Mouse (Mus musculus): ENCODE measurements around the gene Mrpl4. TPM values are rescaled to one million over a fixed set of nuclear protein-coding genes. Genes with fewer than 3 reads are reported as not detected.
A peak's percentile ranks its signal among the peaks of the same experiment; 100 is the strongest.
"Not testable (repeated sequence)": the region's sequence is repeated elsewhere in the genome, so short reads cannot be mapped to it uniquely, and the experiment has no call there.

The Mrpl4 gene
- polyA plus RNA-seq, 1 experiment from 2014 or later = 122 TPM

DNA sequence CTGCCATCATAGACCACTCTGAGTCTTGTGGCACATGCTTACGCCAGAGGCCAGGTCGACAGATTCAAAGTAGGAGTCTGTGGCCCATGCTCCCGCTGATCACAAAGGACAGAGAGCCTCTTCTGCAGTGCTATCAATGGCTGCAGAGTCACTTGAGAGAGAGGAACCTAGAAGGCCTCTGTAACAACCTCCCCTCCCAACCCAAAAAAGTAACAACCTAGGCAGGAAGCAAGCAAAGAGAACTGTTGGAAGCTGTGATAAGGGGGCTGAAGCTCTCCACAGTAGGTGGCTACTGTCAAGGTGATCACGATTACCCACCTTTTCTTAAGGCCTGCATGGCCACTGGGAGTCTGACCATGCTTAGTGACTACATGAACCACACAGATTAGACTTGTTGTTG, 41.0 kb downstream of the Mrpl4 start:
- 81% methylated on average over 4 of the region's 4 CpGs for WGBS
- Histone ChIP-seq H3K4me3 (replicated peaks) (no peak overlapping the region), H3K4me2 (replicated peaks) (no peak overlapping the region), H3K9me3 (replicated peaks) (no peaks in the 10 kb centered on the region), H3K9ac (no peak overlapping the region), H3K27ac (replicated peaks) (no peak overlapping the region), H3K36me3 (no peaks in the 10 kb centered on the region), H3K4me1 (no peaks in the 10 kb centered on the region), H3K27me3 (peaks cover 21% of the 10 kb centered on the region)
- no peak for ATAC-seq (ENCODE audit: insufficient number of reproducible peaks, low FRiP score, low TSS enrichment, low read depth)

DNA sequence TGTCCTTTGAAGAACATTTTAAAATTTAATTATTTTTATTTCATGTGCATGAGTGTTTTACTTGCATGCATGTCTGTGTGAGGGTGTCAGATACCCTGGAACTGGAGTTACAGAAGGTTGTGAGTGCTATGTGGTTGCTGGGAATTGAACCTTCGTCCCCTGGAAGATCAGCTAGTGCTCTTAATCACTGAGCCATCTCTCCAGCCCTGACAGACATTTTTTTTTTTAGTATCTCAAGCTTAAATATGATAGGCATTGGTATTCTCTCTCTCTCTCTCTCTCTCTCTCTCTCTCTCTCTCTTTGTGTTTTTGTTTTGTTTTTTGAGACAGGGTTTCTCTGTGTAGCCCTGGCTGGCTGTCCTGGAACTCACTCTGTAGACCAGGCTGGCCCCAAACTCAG, 42.2 kb downstream of the Mrpl4 start:
- 61% methylated on average over 1 of the region's 1 CpGs for WGBS
- not testable (repeated sequence) for H3K9me3 ChIP-seq (replicated peaks); H3K27ac ChIP-seq (replicated peaks); H3K36me3 ChIP-seq; H3K4me3 ChIP-seq (replicated peaks); H3K9ac ChIP-seq; H3K4me2 ChIP-seq (replicated peaks); ATAC-seq (ENCODE audit: insufficient number of reproducible peaks, low FRiP score, low TSS enrichment, low read depth); H3K4me1 ChIP-seq; H3K27me3 ChIP-seq

DNA sequence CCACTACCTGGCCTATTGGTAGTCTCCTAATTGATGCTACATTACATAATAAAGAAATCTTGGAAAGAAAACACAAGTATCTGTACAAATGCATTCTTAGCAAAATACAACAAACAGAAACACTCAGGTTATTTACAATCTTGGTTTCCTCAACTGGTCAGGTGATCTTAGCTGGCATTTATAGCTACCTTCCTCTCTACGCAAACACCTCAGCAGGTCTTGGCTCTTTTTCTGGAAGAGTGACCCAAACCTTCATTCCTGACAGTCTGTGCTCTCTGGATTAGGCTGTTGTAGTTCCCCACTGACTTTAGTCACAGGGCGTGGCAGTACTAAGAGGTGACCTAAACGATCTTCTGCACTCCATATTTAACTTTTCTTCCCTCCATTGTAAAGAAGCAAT, 42.7 kb downstream of the Mrpl4 start:
- H3K27ac ChIP-seq (replicated peaks) = no peak overlapping the region
- H3K9ac ChIP-seq = no peak overlapping the region
- H3K4me1 ChIP-seq = no peaks in the 10 kb centered on the region
- peaks cover 5% of the 10 kb centered on the region; the same call in 1 of the 2 replicates for H3K27me3 ChIP-seq
- ATAC-seq (ENCODE audit: insufficient number of reproducible peaks, low FRiP score, low TSS enrichment, low read depth) = no peak
- no peaks in the 10 kb centered on the region for H3K36me3 ChIP-seq
- H3K4me2 ChIP-seq (replicated peaks) = no peak overlapping the region
- no peak overlapping the region for H3K4me3 ChIP-seq (replicated peaks)
- 78% methylated on average over 3 of the region's 3 CpGs for WGBS
- no peaks in the 10 kb centered on the region for H3K9me3 ChIP-seq (replicated peaks)

DNA sequence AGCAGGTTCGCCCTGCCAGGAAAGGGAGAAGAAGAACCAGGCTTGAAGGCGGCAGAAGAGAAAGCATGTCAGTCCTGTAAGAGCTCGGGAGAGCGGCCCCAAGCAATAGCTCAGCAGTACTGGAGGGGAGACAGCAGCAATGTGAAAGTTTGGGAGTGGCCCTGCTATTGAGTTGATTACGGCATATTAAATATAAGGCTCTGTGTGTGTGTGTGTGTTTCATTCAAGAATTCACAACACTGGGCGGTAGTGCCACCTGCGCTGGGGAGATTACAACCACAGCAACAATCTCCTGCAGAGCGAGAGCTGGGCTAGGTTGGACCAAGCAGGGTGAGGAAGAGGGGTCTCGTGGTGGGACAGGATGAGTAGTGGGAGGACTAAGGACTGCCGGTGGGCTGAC, 49.0 kb downstream of the Mrpl4 start:
- Histone ChIP-seq H3K27me3 (no peaks in the 10 kb centered on the region), H3K4me1 (no peaks in the 10 kb centered on the region), H3K9ac (no peak overlapping the region), H3K4me2 (replicated peaks) (no peak overlapping the region), H3K36me3 (no peaks in the 10 kb centered on the region), H3K4me3 (replicated peaks) (no peak overlapping the region), H3K9me3 (replicated peaks) (no peaks in the 10 kb centered on the region), H3K27ac (replicated peaks) (no peak overlapping the region)
- 63% methylated on average over 10 of the region's 10 CpGs for WGBS
- ATAC-seq (ENCODE audit: insufficient number of reproducible peaks, low FRiP score, low TSS enrichment, low read depth) = no peak

MicroRNA genes within 50 kb of the gene (microRNA counts, 519-probe panel; counts per million panel counts)
- 2,758 counts per million, percentile 65 among the panel's probes with 10 or more counts for microRNA mmu-miR-1900

Small RNAs within 50 kb of the gene (microRNA-seq; reads per million reads assigned to microRNA genes)
- gene Mir1900 (ENCODE audit: borderline number of aligned reads) = not detected

Other genes with a start within 250 kb of the Mrpl4 start
- 5.9 and 6.8 TPM in 2 replicates for gene Col5a3, start 187.7 kb upstream of the Mrpl4 start, polyA plus RNA-seq (2015; fragmentation: Nextera tagmentation; extraction: Ambion mirVana)
- not detected in 2 replicates for gene Rdh8, start 184.2 kb upstream of the Mrpl4 start, polyA plus RNA-seq (2015; fragmentation: Nextera tagmentation; extraction: Ambion mirVana)
- gene A230050P20Rik, start 134.1 kb upstream of the Mrpl4 start, polyA plus RNA-seq (2015; fragmentation: Nextera tagmentation; extraction: Ambion mirVana) = 16.5 and 18.4 TPM in 2 replicates
- gene Angptl6, start 123.0 kb upstream of the Mrpl4 start, polyA plus RNA-seq (2015; fragmentation: Nextera tagmentation; extraction: Ambion mirVana) = 5.0 and 5.4 TPM in 2 replicates
- 83.2 and 89.9 TPM in 2 replicates for gene Ppan, start 114.6 kb upstream of the Mrpl4 start, polyA plus RNA-seq (2015; fragmentation: Nextera tagmentation; extraction: Ambion mirVana)
- 305 and 312 TPM in 2 replicates for gene Eif3g, start 104.1 kb upstream of the Mrpl4 start, polyA plus RNA-seq (2015; fragmentation: Nextera tagmentation; extraction: Ambion mirVana)
- 77.2 and 78.4 TPM in 2 replicates for gene Dnmt1, start 42.9 kb upstream of the Mrpl4 start, polyA plus RNA-seq (2015; fragmentation: Nextera tagmentation; extraction: Ambion mirVana)
- 61.8 and 68.5 TPM in 2 replicates for gene S1pr2, start 26.0 kb upstream of the Mrpl4 start, polyA plus RNA-seq (2015; fragmentation: Nextera tagmentation; extraction: Ambion mirVana)
- gene Icam1, start 13.2 kb downstream of the Mrpl4 start, polyA plus RNA-seq (2015; fragmentation: Nextera tagmentation; extraction: Ambion mirVana) = 20.7 and 21.7 TPM in 2 replicates
- 0.59 and 1.0 TPM in 2 replicates for gene Icam4, start 26.6 kb downstream of the Mrpl4 start, polyA plus RNA-seq (2015; fragmentation: Nextera tagmentation; extraction: Ambion mirVana)
- 0.20 TPM in 2 replicates for gene Icam5, start 29.3 kb downstream of the Mrpl4 start, polyA plus RNA-seq (2015; fragmentation: Nextera tagmentation; extraction: Ambion mirVana)
- gene Zglp1, start 64.4 kb downstream of the Mrpl4 start, polyA plus RNA-seq (2015; fragmentation: Nextera tagmentation; extraction: Ambion mirVana) = 0.39 and 1.5 TPM in 2 replicates
- gene Gm49373, start 70.4 kb downstream of the Mrpl4 start, polyA plus RNA-seq (2015; fragmentation: Nextera tagmentation; extraction: Ambion mirVana) = 0.72 and 1.0 TPM in 2 replicates
- gene Fdx1l, start 70.9 kb downstream of the Mrpl4 start, polyA plus RNA-seq (2015; fragmentation: Nextera tagmentation; extraction: Ambion mirVana) = 61.0 and 65.4 TPM in 2 replicates
- 1.6 and 2.9 TPM in 2 replicates for gene Gm38431, start 89.3 kb downstream of the Mrpl4 start, polyA plus RNA-seq (2015; fragmentation: Nextera tagmentation; extraction: Ambion mirVana)
- 55.4 and 65.8 TPM in 2 replicates for gene Raver1, start 89.3 kb downstream of the Mrpl4 start, polyA plus RNA-seq (2015; fragmentation: Nextera tagmentation; extraction: Ambion mirVana)
- gene Tyk2, start 128.5 kb downstream of the Mrpl4 start, polyA plus RNA-seq (2015; fragmentation: Nextera tagmentation; extraction: Ambion mirVana) = 13.9 and 16.0 TPM in 2 replicates
- 296 and 300 TPM in 2 replicates for gene Cdc37, start 147.2 kb downstream of the Mrpl4 start, polyA plus RNA-seq (2015; fragmentation: Nextera tagmentation; extraction: Ambion mirVana)
- gene Pde4a, start 163.0 kb downstream of the Mrpl4 start, polyA plus RNA-seq (2015; fragmentation: Nextera tagmentation; extraction: Ambion mirVana) = 7.5 and 9.4 TPM in 2 replicates
- 73.2 and 76.4 TPM in 2 replicates for gene Keap1, start 236.6 kb downstream of the Mrpl4 start, polyA plus RNA-seq (2015; fragmentation: Nextera tagmentation; extraction: Ambion mirVana)
- gene S1pr5, start 245.7 kb downstream of the Mrpl4 start, polyA plus RNA-seq (2015; fragmentation: Nextera tagmentation; extraction: Ambion mirVana) = 4.5 and 5.0 TPM in 2 replicates

Measured in embryonic facial prominence, embryonic 15.5 days (tissue).